ENCODE assay signal across 8 mouse cellular contexts in genomic region chr2:105903896-105904756, GRCm38 (mm10). TPM values are rescaled to one million over a fixed set of nuclear protein-coding genes. Genes with fewer than 3 reads are reported as not detected.
DNase-seq lines count a peak whose midpoint lies in the region; ATAC-seq lines count a peak whose summit lies in the region.

Gene Elp4 (minus strand): TSS chr2:105904564.
Gene Immp1l (plus strand): TSS chr2:105904638.

- DNase-seq in adipocyte (ENCODE audit: low spot score) = peak; percentile 99
- DNase-seq in embryo, embryonic 10 days (ENCODE audit: low spot score) = peak; percentile 98
- DNase-seq in gastrocnemius, postnatal 10 days = peak; percentile 91
- peak; percentile 99 for DNase-seq in induced T-regulatory cell, adult 2 months (ENCODE audit: low read depth)
- DNase-seq in left cerebral cortex, adult 9 months (ENCODE audit: low spot score in 2 of 2) = peak; percentile 95 to 99
- DNase-seq in right cerebral cortex, postnatal 14 days = peak; percentile 95
- DNase-seq in urinary bladder, postnatal 36 days (ENCODE audit: low spot score in 2 of 2) = peak; percentile 97

- peak; percentile 97 for ATAC-seq in megakaryocyte progenitor cell, adult 5-6 weeks (replicated peaks; ENCODE audit: poor library complexity)

RNA-seq across cellular contexts. Expression of gene Elp4, which starts in this region (rescaled TPM):
- total RNA-seq in gastrocnemius, postnatal 10 days (2021) = 10 to 100 TPM; 12.5 to 14.1 TPM
- 20.2 and 24.0 TPM in 2 replicates for total RNA-seq in megakaryocyte progenitor cell, adult 5-6 weeks (2015)
- 11.4 and 16.0 TPM in 2 replicates for total RNA-seq in megakaryocyte progenitor cell, adult 5-6 weeks (2017)

RNA-seq across cellular contexts. Expression of gene Immp1l, which starts in this region (rescaled TPM):
- 10 to 100 TPM; 47.6 to 48.1 TPM for total RNA-seq in gastrocnemius, postnatal 10 days (2021)
- total RNA-seq in megakaryocyte progenitor cell, adult 5-6 weeks (2015) = 55.0 and 74.3 TPM in 2 replicates
- total RNA-seq in megakaryocyte progenitor cell, adult 5-6 weeks (2017) = 50.6 and 56.1 TPM in 2 replicates

Comparison
In these comparisons a context has a peak if more than half of its experiments do, and no peak if none do; other contexts are left out.
1. Peak in every context shown above with its lines: DNase-seq and ATAC-seq.